Mouse (Mus musculus): ENCODE results near the gene Dido1. TPM values are rescaled to one million over a fixed set of nuclear protein-coding genes. Genes with fewer than 3 reads are reported as not detected.

Gene Dido1
- polyA plus RNA-seq, 1 experiment from 2014 or later = 30.1 TPM

DNA sequence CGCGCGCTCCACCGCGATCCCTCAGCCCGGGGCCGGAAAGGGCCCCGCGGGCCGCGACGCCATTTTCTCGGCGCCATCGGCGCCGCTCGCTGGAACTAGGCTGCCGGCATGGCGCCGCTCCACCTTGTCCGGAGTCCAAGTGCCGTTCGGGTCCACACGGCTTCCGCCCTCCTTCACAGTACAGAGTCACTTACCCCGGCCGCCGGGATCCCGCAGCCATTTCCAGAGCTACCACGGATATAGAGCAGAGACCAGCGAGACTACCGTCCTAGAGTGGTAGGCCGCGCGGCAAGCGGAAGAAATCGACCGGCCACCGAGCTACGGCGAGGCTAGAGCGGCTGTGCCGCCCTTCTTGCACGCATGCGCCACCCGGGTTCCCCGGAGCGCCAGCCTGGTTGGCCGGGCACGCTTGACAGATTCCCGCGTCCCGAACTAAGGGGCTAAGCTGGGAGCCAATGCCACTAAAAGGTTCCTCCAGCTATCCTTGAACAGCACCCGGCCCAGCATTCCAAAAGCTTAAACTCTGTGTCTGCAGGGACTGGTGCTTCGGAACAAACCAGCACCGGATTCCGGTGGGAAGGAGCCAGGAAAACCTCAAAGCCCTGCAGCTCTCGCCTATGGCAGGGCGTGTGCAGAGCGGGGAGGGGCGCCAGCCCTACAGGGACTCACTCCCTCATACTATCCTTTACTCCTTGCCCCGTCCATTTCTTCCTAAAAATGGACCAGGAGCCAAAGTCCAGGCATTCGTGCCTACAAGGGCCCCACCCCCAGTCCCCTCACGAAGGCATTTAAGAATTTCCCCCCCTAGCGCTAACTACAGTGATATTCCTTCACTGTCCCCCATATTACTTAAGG is 7.8 kb downstream of the Dido1 start:
- no peaks in the 10 kb centered on the region for H3K27me3 ChIP-seq (replicated peaks)
- under 1% methylated on average over 66 of the region's 66 CpGs for WGBS
- H3K4me3 ChIP-seq = peak overlapping the region; percentile 87
- H3K4me1 ChIP-seq = peaks cover 34% of the 10 kb centered on the region
- ATAC-seq (replicated peaks) = peak; percentile 95
- no peaks in the 10 kb centered on the region for H3K9me3 ChIP-seq
- no peaks in the 10 kb centered on the region for H3K36me3 ChIP-seq (replicated peaks)
- H3K9ac ChIP-seq = peak overlapping the region; percentile 90
- peak overlapping the region; percentile 96 for H3K4me2 ChIP-seq
- H3K27ac ChIP-seq = peak overlapping the region; percentile 96

- Histone ChIP-seq H3K9ac (peak overlapping the region; percentile 90), H3K36me3 (replicated peaks) (no peaks in the 10 kb centered on the region), H3K4me2 (peak overlapping the region; percentile 96), H3K4me3 (peak overlapping the region; percentile 87), H3K9me3 (no peaks in the 10 kb centered on the region), H3K27me3 (replicated peaks) (no peaks in the 10 kb centered on the region), H3K27ac (peak overlapping the region; percentile 96), H3K4me1 (peaks cover 37% of the 10 kb centered on the region)
- 6% methylated on average over 26 of the region's 26 CpGs for WGBS
- peak; percentile 43 for ATAC-seq (replicated peaks)
These were observed 8.6 kb downstream of the Dido1 start for GRCm38 (mm10) chr2:180701053-180701766.

DNA sequence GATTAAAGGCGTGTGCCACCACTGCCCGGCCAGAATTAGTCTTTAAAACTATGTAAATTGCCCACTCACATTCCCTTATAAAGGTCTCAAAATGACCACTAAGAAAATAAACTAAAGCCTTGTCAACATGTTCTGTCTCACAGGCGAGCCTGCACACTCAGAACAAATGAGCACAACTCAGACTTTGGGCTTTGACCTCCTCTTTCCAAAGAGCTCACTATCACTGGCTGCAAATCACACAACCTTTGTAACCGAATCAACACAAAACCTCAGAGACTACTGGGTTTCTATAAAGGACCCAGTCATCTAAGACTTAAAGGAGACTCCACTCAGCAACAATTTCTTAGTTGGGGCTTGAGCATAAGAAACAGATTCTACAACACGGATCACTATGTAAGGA is 9.3 kb downstream of the Dido1 start:
- ATAC-seq (replicated peaks) = no peak
- peaks cover 37% of the 10 kb centered on the region for H3K4me1 ChIP-seq
- H3K4me2 ChIP-seq = peak overlapping the region; percentile 96
- no peaks in the 10 kb centered on the region for H3K36me3 ChIP-seq (replicated peaks)
- H3K9ac ChIP-seq = peak overlapping the region; percentile 90; the same call in 1 of the 2 replicates
- H3K27me3 ChIP-seq (replicated peaks) = no peaks in the 10 kb centered on the region
- H3K27ac ChIP-seq = no peak overlapping the region
- H3K4me3 ChIP-seq = peak overlapping the region; percentile 87
- H3K9me3 ChIP-seq = no peaks in the 10 kb centered on the region
- 81% methylated on average over 5 of the region's 5 CpGs for WGBS

GRCm38 (mm10) chr2:180695176-180695575 is 14.6 kb downstream of the Dido1 start:
- Histone ChIP-seq H3K36me3 (replicated peaks) (no peaks in the 10 kb centered on the region; the same call in 1 of the 2 replicates), H3K27me3 (replicated peaks) (no peaks in the 10 kb centered on the region), H3K4me2 (no peak overlapping the region), H3K4me1 (peaks cover 26% of the 10 kb centered on the region), H3K9ac (no peak overlapping the region), H3K4me3 (no peak overlapping the region), H3K27ac (no peak overlapping the region), H3K9me3 (no peaks in the 10 kb centered on the region)
- no peak for ATAC-seq (replicated peaks)
- 50% methylated on average over 2 of the region's 2 CpGs for WGBS

DNA sequence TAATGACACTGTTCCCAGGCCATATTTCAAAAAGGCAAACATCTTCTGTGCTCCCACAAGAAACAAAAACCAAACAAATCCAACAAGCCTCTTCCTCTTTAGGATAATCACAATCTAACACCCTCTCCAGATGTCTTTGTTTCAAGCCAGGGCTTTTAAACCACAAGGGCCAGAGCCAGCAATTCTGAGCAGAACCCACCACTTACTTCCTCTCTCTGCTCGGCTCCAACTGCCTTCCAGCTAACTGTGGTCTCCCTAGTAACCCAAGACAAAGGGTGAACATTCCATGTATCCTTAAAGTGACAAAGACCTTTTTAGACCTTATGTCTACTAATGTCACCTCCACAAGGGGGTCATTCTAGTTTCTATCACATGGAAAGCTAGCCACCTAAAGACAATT is 17.2 kb downstream of the Dido1 start:
- Histone ChIP-seq H3K9ac (no peak overlapping the region), H3K4me3 (no peak overlapping the region), H3K4me2 (no peak overlapping the region), H3K36me3 (replicated peaks) (peaks cover 24% of the 10 kb centered on the region), H3K4me1 (peaks cover 14% of the 10 kb centered on the region), H3K27ac (peak overlapping the region; percentile 45), H3K27me3 (replicated peaks) (no peaks in the 10 kb centered on the region), H3K9me3 (no peaks in the 10 kb centered on the region)
- 0% methylated on average over 1 of the region's 1 CpGs for WGBS
- 0 out of 2 replicates have a peak, but pooled peaks have one; percentile 27 for ATAC-seq (replicated peaks)

DNA sequence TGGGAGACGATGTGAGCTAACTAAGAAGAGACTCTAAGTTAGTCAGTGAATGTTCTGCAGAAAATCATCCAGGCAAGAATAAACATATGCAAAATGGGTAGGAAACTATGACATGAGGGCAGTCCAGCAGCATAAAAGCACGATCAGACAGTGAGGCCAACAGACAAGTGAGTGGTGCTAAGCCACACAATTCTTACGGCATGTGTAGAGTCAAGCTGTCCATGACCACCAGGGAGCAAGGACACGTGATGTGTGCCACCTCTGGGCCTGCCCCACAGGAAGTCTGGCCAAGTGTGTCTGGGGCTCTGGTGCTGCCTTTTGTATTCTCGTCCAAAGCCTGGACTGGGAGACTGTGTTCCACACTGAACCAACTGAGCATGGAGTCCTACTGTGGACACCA is 20.0 kb downstream of the Dido1 start:
- no peak overlapping the region for H3K27ac ChIP-seq
- 84% methylated on average over 5 of the region's 5 CpGs for WGBS
- H3K27me3 ChIP-seq (replicated peaks) = no peaks in the 10 kb centered on the region
- no peak for ATAC-seq (replicated peaks)
- H3K36me3 ChIP-seq (replicated peaks) = peaks cover 51% of the 10 kb centered on the region
- no peak overlapping the region for H3K9ac ChIP-seq
- H3K4me1 ChIP-seq = peaks cover 10% of the 10 kb centered on the region
- H3K4me2 ChIP-seq = no peak overlapping the region
- H3K9me3 ChIP-seq = no peaks in the 10 kb centered on the region
- no peak overlapping the region for H3K4me3 ChIP-seq

- Histone ChIP-seq H3K9ac (no peak overlapping the region), H3K4me2 (no peak overlapping the region), H3K27me3 (replicated peaks) (no peaks in the 10 kb centered on the region), H3K4me1 (no peaks in the 10 kb centered on the region), H3K9me3 (no peaks in the 10 kb centered on the region), H3K27ac (no peak overlapping the region), H3K36me3 (replicated peaks) (peaks cover 69% of the 10 kb centered on the region), H3K4me3 (no peak overlapping the region)
- ATAC-seq (replicated peaks) = no peak
- 95% methylated on average over 4 of the region's 4 CpGs for WGBS
These were observed 25.8 kb downstream of the Dido1 start for GRCm38 (mm10) chr2:180684031-180684430.

GRCm38 (mm10) chr2:180683524-180683923 is 26.3 kb downstream of the Dido1 start:
- H3K4me2 ChIP-seq = no peak overlapping the region
- no peaks in the 10 kb centered on the region for H3K4me1 ChIP-seq
- no peak for ATAC-seq (replicated peaks)
- H3K27ac ChIP-seq = no peak overlapping the region
- peaks cover 64% of the 10 kb centered on the region for H3K36me3 ChIP-seq (replicated peaks)
- 89% methylated on average over 2 of the region's 2 CpGs for WGBS
- no peaks in the 10 kb centered on the region for H3K9me3 ChIP-seq
- H3K27me3 ChIP-seq (replicated peaks) = no peaks in the 10 kb centered on the region
- H3K9ac ChIP-seq = no peak overlapping the region
- no peak overlapping the region for H3K4me3 ChIP-seq

GRCm38 (mm10) chr2:180681225-180681624 is 28.6 kb downstream of the Dido1 start:
- no peak overlapping the region for H3K4me2 ChIP-seq
- H3K36me3 ChIP-seq (replicated peaks) = peaks cover 41% of the 10 kb centered on the region
- no peaks in the 10 kb centered on the region for H3K4me1 ChIP-seq
- H3K4me3 ChIP-seq = no peak overlapping the region
- no peaks in the 10 kb centered on the region for H3K9me3 ChIP-seq
- H3K27ac ChIP-seq = no peak overlapping the region
- 55% methylated on average over 2 of the region's 2 CpGs for WGBS
- no peaks in the 10 kb centered on the region for H3K27me3 ChIP-seq (replicated peaks)
- no peak for ATAC-seq (replicated peaks)
- no peak overlapping the region for H3K9ac ChIP-seq

DNA sequence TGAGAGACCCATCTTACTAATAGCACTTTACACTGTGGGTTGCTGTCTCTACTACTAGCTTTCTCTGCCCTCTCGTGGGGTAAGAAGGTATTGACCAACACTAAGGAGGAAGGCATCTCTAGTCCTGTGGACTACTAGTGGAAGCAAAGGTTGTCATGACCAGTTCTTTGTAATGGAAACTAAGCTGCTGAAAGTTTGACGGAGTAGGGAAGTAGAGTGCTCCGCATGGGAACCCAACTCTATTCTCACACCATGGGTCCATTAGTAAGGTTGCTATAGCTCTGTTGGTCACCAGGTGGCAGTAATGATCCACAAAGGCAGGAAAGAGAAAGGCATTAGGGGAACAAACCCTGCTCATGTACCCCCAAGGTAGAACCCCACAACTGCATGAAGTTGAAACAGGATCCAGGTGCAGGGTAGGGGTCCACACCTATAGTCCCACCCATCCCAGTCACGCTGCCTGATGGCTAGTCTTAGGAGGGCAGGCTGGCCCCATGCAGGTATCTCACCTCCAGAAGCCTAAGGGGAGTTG is 31.1 kb downstream of the Dido1 start:
- no peak overlapping the region for H3K4me2 ChIP-seq
- H3K9ac ChIP-seq = no peak overlapping the region
- no peaks in the 10 kb centered on the region for H3K4me1 ChIP-seq
- H3K4me3 ChIP-seq = no peak overlapping the region
- WGBS = 23% methylated on average over 4 of the region's 4 CpGs
- ATAC-seq (replicated peaks) = peak; percentile 73
- no peaks in the 10 kb centered on the region for H3K9me3 ChIP-seq
- H3K36me3 ChIP-seq (replicated peaks) = peaks cover 22% of the 10 kb centered on the region
- H3K27ac ChIP-seq = no peak overlapping the region
- H3K27me3 ChIP-seq (replicated peaks) = no peaks in the 10 kb centered on the region

- Histone ChIP-seq H3K27me3 (replicated peaks) (no peaks in the 10 kb centered on the region), H3K27ac (no peak overlapping the region), H3K4me1 (no peaks in the 10 kb centered on the region), H3K36me3 (replicated peaks) (peaks cover 14% of the 10 kb centered on the region), H3K9me3 (no peaks in the 10 kb centered on the region), H3K9ac (no peak overlapping the region), H3K4me3 (no peak overlapping the region), H3K4me2 (no peak overlapping the region)
- no peak for ATAC-seq (replicated peaks)
- 90% methylated on average over 2 of the region's 2 CpGs for WGBS
These were observed 33.1 kb downstream of the Dido1 start for GRCm38 (mm10) chr2:180676706-180677105.

DNA sequence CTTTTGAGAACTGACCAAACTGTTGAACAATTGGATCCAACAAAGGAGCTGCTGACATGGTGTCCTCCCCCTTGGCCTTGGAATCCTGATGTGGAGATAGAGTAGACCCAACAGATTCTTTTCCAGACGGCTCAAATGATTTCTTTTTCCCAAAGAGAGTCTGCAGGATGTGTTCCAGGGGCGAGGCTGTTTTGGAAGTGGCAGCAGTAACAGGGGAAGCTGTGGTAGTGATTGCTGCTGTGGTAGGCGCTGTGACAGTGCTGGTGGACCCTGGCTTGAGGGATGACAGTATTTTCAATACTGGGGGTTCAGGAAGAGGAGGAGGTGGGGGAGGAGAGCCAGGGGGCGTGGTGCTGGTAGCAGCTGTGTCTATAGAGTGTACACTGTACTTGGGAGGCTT is 47.8 kb downstream of the Dido1 start:
- WGBS = 85% methylated on average over 4 of the region's 4 CpGs
- no peak overlapping the region for H3K27ac ChIP-seq
- no peak overlapping the region for H3K4me3 ChIP-seq
- H3K4me2 ChIP-seq = no peak overlapping the region
- H3K27me3 ChIP-seq (replicated peaks) = no peaks in the 10 kb centered on the region
- H3K9me3 ChIP-seq = no peaks in the 10 kb centered on the region
- H3K4me1 ChIP-seq = peaks cover 7% of the 10 kb centered on the region; the same call in 1 of the 2 replicates
- H3K36me3 ChIP-seq (replicated peaks) = peaks cover 16% of the 10 kb centered on the region; the same call in 1 of the 2 replicates
- no peak overlapping the region for H3K9ac ChIP-seq
- ATAC-seq (replicated peaks) = no peak
